Mouse (Mus musculus): ENCODE measurements around the gene Slit3.

Gene Slit3

DNA sequence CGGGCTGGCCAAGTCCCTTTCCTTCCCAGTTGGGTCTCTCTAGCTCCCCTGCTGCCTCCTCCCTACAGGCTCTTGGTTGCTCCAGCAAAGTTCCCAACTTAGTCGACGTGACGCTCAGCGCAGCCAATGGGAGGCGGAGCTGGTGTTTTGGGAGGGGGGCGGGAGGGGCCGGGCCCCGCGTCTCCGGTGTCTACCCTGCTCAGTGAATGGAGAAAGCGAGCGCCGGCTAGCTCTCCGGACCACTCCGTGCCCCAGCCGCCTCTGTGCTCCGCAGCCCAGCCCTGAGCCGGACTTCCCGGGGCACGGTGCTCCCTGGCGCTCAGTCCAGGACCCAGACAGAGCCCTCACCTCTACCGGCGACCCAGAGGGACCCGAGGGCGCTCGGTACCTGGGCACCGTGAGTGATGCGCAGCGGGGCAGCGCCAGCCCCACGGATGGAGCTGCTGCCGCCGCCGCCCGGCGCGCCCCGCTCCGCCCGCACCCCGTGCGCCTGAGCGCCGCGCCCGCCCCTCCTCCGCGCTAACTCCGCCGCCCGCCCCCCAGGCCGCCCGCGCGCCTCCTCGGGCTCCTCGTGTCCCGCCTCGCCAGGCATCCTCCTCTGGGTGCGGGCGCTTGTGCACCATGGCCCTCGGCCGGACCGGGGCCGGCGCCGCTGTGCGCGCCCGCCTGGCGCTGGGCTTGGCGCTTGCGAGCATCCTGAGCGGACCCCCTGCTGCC, at the start of gene Slit3:
Gene Slit3 (plus strand): TSS at position 331 of the 717 bp plus-strand sequence.
- peak in 1 of 2 experiments; percentile 25 for DNase-seq (ENCODE audit: low spot score in 2 of 2)

GRCm38 (mm10) chr11:35071451-35071850, 49.6 kb upstream of the Slit3 start:
- DNase-seq (ENCODE audit: low spot score in 2 of 2): no peak

GRCm38 (mm10) chr11:35075411-35075810, 45.6 kb upstream of the Slit3 start:
- DNase-seq (ENCODE audit: low spot score in 2 of 2): no peak

DNA sequence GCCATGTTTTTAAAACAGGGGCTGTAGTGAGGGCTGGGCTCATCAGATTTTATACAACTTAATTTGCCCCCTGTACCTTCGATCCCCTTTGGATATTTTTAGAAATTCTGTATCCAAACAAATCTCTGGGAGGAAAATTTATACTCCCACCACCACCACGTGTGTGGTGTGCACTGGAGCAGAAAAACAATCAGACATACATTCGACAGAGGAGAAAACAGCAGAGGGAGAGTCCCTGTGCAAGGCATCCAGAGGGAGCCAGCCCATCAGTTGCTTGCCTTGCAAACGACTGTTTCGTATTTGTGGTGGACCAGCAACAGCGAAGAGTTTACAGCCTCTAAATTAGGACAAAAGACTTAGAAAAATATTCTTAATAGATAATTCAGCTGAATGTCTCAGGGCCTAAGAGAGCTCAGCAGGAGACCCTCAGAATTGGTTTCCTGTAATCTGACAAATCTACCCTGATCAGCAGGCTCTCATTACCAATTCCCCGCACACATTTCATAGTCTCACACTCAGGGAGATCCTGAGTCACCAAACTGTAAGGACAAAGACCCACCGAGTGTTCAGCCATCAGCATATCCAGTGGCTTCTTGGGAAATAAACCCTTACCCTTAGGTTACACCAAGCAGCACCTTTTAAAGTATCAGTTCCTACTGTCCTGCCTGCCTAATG, 40.4 kb upstream of the Slit3 start:
- DNase-seq (ENCODE audit: low spot score in 2 of 2): no peak

- DNase-seq (ENCODE audit: low spot score in 2 of 2): no peak
These were observed 38.7 kb upstream of the Slit3 start for GRCm38 (mm10) chr11:35082297-35082696.

DNA sequence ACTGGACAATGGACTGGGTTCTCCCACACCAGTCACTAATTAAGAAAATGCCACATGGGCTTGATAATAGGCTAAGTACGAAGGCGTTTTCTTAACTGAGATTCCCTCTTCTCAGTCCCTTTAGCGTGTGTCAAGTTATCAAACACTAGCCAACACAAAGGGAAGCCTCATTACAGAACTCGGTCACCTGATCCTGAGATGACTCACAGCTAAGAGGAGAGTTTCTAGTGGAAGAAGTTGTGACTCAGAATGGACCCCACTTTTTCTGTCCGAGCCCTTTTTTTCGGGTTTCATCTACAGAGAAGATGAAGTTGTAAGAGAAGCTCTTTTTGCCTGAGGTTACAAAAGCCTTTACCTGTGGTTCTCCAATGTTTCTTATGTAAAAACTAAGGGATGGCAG, 38.0 kb upstream of the Slit3 start:
- DNase-seq (ENCODE audit: low spot score in 2 of 2): no peak

- DNase-seq (ENCODE audit: low spot score in 2 of 2): peak in 1 of 2 experiments; percentile 4
These were observed 35.7 kb upstream of the Slit3 start for GRCm38 (mm10) chr11:35085351-35085750.

DNA sequence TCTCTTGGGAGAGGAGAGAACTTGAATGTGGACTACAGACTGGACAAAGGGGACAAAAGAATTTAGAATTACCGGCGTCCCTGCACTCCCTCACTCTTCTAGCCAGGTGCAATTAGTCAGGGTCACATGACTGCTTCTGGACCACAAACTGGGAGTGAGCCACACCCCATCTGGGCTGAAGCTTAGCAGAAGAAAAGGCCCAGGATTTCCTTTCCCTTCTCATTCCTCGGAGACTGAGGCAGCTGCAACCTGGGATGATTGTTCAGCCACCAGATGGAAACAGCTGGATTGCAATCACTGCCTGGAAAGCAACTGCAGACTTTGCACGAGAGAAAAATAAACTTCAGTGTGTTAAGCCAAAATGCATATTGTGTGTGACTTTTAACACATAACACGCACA, 35.0 kb upstream of the Slit3 start:
- no peak for DNase-seq (ENCODE audit: low spot score in 2 of 2)

GRCm38 (mm10) chr11:35087454-35087853, 33.6 kb upstream of the Slit3 start:
- DNase-seq (ENCODE audit: low spot score in 2 of 2): no peak

GRCm38 (mm10) chr11:35088136-35088535, 32.9 kb upstream of the Slit3 start:
- DNase-seq (ENCODE audit: low spot score in 2 of 2): no peak

GRCm38 (mm10) chr11:35090629-35091335, 30.2 kb upstream of the Slit3 start:
- no peak for DNase-seq (ENCODE audit: low spot score in 2 of 2)

DNA sequence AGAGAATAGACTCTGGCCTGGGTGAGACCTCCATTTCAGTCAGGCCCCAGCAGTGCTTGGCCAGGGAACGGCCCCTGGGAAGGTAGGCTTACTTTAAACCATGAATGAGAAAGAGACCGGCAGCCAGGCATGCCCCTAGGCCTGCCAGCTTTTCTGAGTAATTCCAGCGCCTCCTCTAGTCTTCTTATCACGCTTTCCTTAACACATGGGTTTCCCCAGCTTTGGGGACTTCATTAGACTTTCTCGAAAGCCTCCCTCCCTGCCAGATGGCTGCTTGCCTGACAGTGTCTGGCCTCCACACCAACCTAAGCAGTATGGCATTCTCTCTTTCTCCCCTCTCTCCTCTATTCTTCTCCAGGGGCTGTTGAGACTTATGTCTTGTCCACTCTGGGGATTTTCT, 24.5 kb upstream of the Slit3 start:
- DNase-seq (ENCODE audit: low spot score in 2 of 2): no peak

- DNase-seq (ENCODE audit: low spot score in 2 of 2): no peak
These were observed 11.2 kb upstream of the Slit3 start for GRCm38 (mm10) chr11:35109781-35110180.

DNA sequence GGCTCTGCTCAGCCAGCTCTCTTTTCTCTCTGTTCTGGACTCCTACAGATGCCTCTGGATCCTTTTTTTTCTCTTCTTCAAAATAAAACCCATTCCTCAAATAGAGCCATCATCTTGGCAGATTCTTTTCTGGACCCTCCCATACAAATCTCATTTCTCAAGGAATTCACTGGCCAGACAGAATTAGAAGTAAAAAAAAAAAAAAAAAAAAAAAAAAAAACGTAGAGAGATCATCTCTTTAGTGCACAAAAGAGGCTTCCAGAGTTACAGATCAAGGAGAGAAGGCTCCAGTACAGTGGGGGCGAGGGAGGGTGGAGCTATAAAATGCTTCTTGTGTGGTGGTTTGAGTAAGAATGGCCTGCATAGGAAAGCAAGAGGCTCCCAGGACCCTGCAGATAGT, 10.2 kb upstream of the Slit3 start:
- no peak for DNase-seq (ENCODE audit: low spot score in 2 of 2)

DNA sequence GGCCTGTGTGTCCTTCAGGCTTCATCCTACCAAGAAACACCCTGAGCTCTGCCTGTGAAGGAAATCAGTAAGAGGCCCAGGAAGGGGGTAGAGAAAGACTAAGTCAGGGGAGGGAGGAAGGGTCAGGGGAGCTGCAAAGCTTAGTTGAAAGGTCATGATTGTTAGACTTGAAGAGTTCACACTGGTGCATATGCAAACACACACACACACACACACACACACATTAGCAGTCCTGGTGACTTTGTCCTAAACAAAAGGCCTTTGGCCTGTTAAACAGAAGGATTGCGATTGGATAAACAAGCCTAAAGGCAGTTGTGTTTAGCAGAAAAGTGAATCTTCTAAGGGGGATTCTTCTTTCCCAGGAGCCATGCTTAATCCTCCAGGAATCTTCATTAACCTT, 7.7 kb upstream of the Slit3 start:
- DNase-seq (ENCODE audit: low spot score in 2 of 2): no peak

- DNase-seq (ENCODE audit: low spot score in 2 of 2): no peak
These were observed 4.6 kb upstream of the Slit3 start for GRCm38 (mm10) chr11:35116436-35116835.

- DNase-seq (ENCODE audit: low spot score in 2 of 2): no peak
These were observed 3.2 kb upstream of the Slit3 start for GRCm38 (mm10) chr11:35117871-35118270.

DNA sequence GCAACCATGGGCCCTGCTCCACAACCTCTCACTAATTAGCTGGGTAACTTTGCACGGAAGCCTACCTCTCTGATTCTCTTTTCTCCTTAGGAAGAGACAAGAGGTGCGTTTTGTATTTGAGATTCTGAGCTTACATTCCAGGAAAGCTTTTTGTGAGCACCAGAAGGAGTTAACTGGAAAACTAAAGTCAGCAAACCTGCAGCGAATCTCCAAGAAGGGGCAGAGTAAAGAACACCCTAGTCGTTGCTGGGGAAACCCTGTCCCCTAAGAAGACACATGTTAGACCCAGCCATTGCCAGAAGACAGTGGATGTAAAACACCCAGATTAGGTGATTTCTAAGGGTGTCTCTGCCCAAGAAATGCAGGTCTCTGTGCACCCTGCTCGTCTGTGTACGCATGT, 2.3 kb upstream of the Slit3 start:
- no peak for DNase-seq (ENCODE audit: low spot score in 2 of 2)

GRCm38 (mm10) chr11:35119360-35119759, 1.7 kb upstream of the Slit3 start:
- peak; percentile 68 to 85 for DNase-seq (ENCODE audit: low spot score in 2 of 2)

DNA sequence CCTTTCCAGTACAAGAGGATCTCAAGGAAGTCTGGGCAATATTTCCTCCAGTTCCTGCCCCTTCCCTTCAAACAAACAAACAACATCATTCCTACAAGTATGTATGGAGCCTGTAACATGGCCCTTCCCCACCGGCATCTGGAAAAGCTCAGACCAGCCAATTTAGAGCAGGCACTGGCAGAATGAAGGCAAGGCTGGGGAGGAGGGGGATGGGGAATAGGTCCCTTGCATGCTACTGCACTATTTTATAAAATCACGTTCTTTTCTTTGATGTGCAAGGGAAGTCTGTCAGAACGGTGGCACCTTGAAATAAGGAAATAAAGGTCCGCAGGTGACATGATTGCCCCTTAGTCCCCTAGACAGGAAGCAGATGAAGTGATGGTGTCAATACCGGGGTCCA, 948 bp upstream of the Slit3 start:
- no peak for DNase-seq (ENCODE audit: low spot score in 2 of 2)

DNA sequence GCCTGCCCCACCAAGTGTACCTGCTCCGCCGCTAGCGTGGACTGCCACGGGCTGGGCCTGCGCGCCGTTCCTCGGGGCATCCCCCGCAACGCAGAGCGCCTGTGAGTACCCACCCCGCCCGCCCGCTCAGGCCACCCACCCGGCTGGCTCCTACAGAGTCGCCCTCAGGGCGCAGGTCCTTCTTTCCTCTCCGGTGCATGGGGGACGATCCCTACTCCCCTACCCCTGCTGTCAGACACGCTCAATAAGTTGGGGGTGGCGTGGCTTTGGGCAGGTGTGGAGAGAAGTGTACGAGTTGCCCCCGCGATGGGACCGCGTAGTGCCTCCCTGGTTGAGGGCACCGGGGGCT, 561 bp downstream of the Slit3 start:
- DNase-seq (ENCODE audit: low spot score in 2 of 2): no peak

- DNase-seq (ENCODE audit: low spot score in 2 of 2): no peak
These were observed 1.2 kb downstream of the Slit3 start for GRCm38 (mm10) chr11:35122091-35122811.
